Mouse (Mus musculus): Measurements from ENCODE around the gene 1700025B11Rik.

DNA sequence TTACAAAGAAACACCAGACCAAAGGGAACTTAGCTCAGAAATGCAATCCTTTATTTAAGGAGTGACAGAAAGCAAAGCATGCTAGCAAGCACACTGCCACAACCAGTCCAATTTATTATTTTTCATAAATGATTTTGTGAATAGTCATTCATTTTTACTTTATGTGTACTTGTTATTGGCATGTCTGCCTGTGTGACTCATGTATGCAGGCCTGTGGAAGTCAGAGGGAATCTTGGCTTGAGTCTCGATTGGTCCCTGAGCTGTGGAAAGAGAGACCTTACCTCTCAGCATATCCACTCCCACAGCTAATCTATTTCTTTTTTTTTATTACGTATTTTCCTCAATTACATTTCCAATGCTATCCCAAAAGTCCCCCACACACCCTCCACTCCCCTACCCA lies 17.1 kb upstream of the 1700025B11Rik start:
- TF ChIP-seq CHD2 (IDR thresholded peaks at IDR 0.05; ENCODE audit: low read depth, low read length) (no peak), MAFK (IDR thresholded peaks at IDR 0.05; ENCODE audit: insufficient read depth, low read depth, low read length) (no peak)
